12 mouse cellular contexts compared by ENCODE assay signal in the genomic region with DNA sequence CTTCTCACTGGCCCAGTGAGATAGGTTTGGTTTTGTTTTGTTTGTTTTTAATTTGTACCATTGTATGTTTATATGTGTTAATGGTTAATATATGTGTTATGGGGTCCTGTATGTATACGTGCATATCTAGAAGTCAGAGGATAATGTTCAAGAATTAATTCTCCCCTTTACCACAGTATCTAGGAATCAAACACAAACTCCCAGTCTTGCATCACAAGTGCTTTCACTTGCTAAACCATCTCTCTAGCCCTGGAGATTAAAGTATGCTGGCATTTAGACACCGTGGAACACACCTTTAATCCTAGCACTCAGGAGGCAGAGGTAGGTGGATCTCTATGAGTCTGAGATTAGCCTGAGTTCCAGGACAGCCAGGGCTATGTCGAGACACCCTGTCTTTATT.
"Had no signal": no experiment of that assay in that cellular context is flagged by ENCODE, and none has a peak within 500 bp of the region (broad histone marks: within the 10 kb centered on the region; RNA-seq: fewer than 3 reads in every experiment).

No protein-coding gene starts in this region.

- H3K36me3 ChIP-seq: limb, embryonic 10.5 days; liver, embryonic 15.5 days; midbrain, embryonic 15.5 days had no signal

- H3K27me3 ChIP-seq: liver, embryonic 15.5 days; midbrain, embryonic 15.5 days had no signal

- H3K4me1 ChIP-seq: limb, embryonic 10.5 days had no signal

- H3K4me3 ChIP-seq: left cerebral cortex, adult 2 months; limb, embryonic 10.5 days; liver, embryonic 15.5 days; midbrain, embryonic 15.5 days had no signal

- H3K9me3 ChIP-seq: limb, embryonic 10.5 days; liver, embryonic 15.5 days; midbrain, embryonic 15.5 days had no signal

- H3K4me2 ChIP-seq: liver, embryonic 11.5 days; liver, embryonic 15.5 days; midbrain, embryonic 11.5 days; midbrain, embryonic 15.5 days had no signal

- H3K9ac ChIP-seq: liver, embryonic 15.5 days; midbrain, embryonic 15.5 days had no signal

- DNase-seq: kidney, postnatal 25 days; lung, adult 2 months; right cerebral cortex, adult 18-20 months; right cerebral cortex, postnatal 25 days; thymus, adult 18-20 months; thymus, postnatal 14 days had no signal

- H3K27ac ChIP-seq: left cerebral cortex, adult 2 months; limb, embryonic 10.5 days; liver, embryonic 15.5 days had no signal
